Mouse (Mus musculus): ENCODE measurements around the gene Elmsan1. TPM values are rescaled to one million over a fixed set of nuclear protein-coding genes. Genes with fewer than 3 reads are reported as not detected.

Gene Elmsan1
- total and polyA plus RNA-seq, 3 experiments, result 2.2 to 14.3 (median 5.6) TPM

GRCm38 (mm10) chr12:84214495-84215175 lies 4.0 kb downstream of the Elmsan1 start:
- Histone ChIP-seq H3K4me1 (ENCODE audit: control insufficient read depth in 1 of 2, insufficient read depth in 2 of 2) (peaks cover 18 to 43% of the 10 kb centered on the region in 2 experiments), H3K4me2 (ENCODE audit: insufficient read depth, low read depth, poor library complexity, severe bottlenecking) (no peak overlapping the region), H3K27ac (ENCODE audit: insufficient read depth, low read depth) (no peak overlapping the region), H3K4me3 (replicated peaks in 1 of 3; ENCODE audit: low read depth in 2 of 3, low read length in 2 of 3, poor library complexity in 1 of 3) (no peak overlapping the region), H3K27me3 (replicated peaks) (no peaks in the 10 kb centered on the region), H3K9me3 (replicated peaks; ENCODE audit: low read length) (peaks cover 6% of the 10 kb centered on the region), H3K36me3 (replicated peaks in 1 of 2; ENCODE audit: control insufficient read depth in 1 of 2, insufficient read depth in 1 of 2, low read length in 1 of 2) (peaks cover 4 to 48% of the 10 kb centered on the region in 2 experiments), H3K9ac (ENCODE audit: insufficient read depth, low read depth) (no peak overlapping the region), H3K79me2 (replicated peaks; ENCODE audit: control insufficient read depth, extremely low read depth, insufficient read depth, poor library complexity, severe bottlenecking) (peaks cover 4% of the 10 kb centered on the region; the same call in 1 of the 2 replicates)
- TF ChIP-seq POLR2AphosphoS2 (IDR thresholded peaks at IDR 0.05; ENCODE audit: low read depth, low read length) (no peak), TCF12 (IDR thresholded peaks at IDR 0.05; ENCODE audit: low read depth, low read length) (no peak), ELF1 (IDR thresholded peaks at IDR 0.05; ENCODE audit: low read depth, low read length) (no peak), NRF1 (IDR thresholded peaks at IDR 0.05; ENCODE audit: low read depth, low read length) (no peak), MEF2A (IDR thresholded peaks at IDR 0.05; ENCODE audit: borderline replicate concordance, low read depth, low read length) (no peak), CTCF (conservative IDR thresholded peaks at IDR 0.05 in 1 of 2, IDR thresholded peaks at IDR 0.05 in 1 of 2; ENCODE audit: low read depth in 2 of 2, low read length in 2 of 2) (no peak), JUND (conservative IDR thresholded peaks at IDR 0.05; ENCODE audit: low read depth, low read length) (no peak), MXI1 (IDR thresholded peaks at IDR 0.05; ENCODE audit: low read depth, low read length) (no peak), SMC3 (IDR thresholded peaks at IDR 0.05; ENCODE audit: low read depth, low read length) (no peak), TBP (conservative IDR thresholded peaks at IDR 0.05; ENCODE audit: low read depth, low read length) (no peak), MAFK (IDR thresholded peaks at IDR 0.05; ENCODE audit: insufficient replicate concordance, low read length) (no peak), EP300 (IDR thresholded peaks at IDR 0.05; ENCODE audit: low read length) (no peak), JUN (IDR thresholded peaks at IDR 0.05; ENCODE audit: insufficient read depth, low read depth, low read length) (no peak), E2F4 (IDR thresholded peaks at IDR 0.05; ENCODE audit: insufficient replicate concordance, low read depth, low read length) (no peak), ZMIZ1 (IDR thresholded peaks at IDR 0.05; ENCODE audit: low read depth, low read length) (no peak), USF2 (conservative IDR thresholded peaks at IDR 0.05; ENCODE audit: low read depth, low read length) (no peak)
- no peak for DNase-seq (ENCODE audit: extremely low read depth)
- in situ Hi-C loops (cut with MboI; ENCODE audit: low pct_ligation_motif_present, low pct_unique_long_range_greater_than_20kb, low sequenced_read_pairs), result no loop called here
- dilution Hi-C loops (cut with MboI; ENCODE audit: extremely low pct_ligation_motif_present, extremely low pct_unique_long_range_greater_than_20kb, low sequenced_read_pairs), result no loop called here

- no peaks in the 10 kb centered on the region for H3K27me3 ChIP-seq (replicated peaks)
- no peak overlapping the region for H3K9ac ChIP-seq (ENCODE audit: insufficient read depth, low read depth)
- in situ Hi-C loops (cut with MboI; ENCODE audit: low pct_ligation_motif_present, low pct_unique_long_range_greater_than_20kb, low sequenced_read_pairs), result no loop called here
- no peak overlapping the region for H3K27ac ChIP-seq (ENCODE audit: insufficient read depth, low read depth)
- no peak for TF ChIP-seq RAD21 (IDR thresholded peaks at IDR 0.05; ENCODE audit: low read depth, low read length)
- TF ChIP-seq USF1 (IDR thresholded peaks at IDR 0.05; ENCODE audit: low read depth, low read length), result no peak
- TF ChIP-seq TCF12 (IDR thresholded peaks at IDR 0.05; ENCODE audit: low read depth, low read length), result no peak
- TF ChIP-seq CTCF (conservative IDR thresholded peaks at IDR 0.05 in 1 of 2, IDR thresholded peaks at IDR 0.05 in 1 of 2; ENCODE audit: low read depth in 2 of 2, low read length in 2 of 2), result no peak
- no peak for TF ChIP-seq USF2 (conservative IDR thresholded peaks at IDR 0.05; ENCODE audit: low read depth, low read length)
- TF ChIP-seq NRF1 (IDR thresholded peaks at IDR 0.05; ENCODE audit: low read depth, low read length), result no peak
- TF ChIP-seq MYC (IDR thresholded peaks at IDR 0.05; ENCODE audit: low read depth, low read length), result no peak
- TF ChIP-seq POLR2A (IDR thresholded peaks at IDR 0.05; ENCODE audit: low read depth, low read length), result no peak
- no peak for TF ChIP-seq ZMIZ1 (IDR thresholded peaks at IDR 0.05; ENCODE audit: low read depth, low read length)
- TF ChIP-seq MAFK (IDR thresholded peaks at IDR 0.05; ENCODE audit: insufficient replicate concordance, low read length), result no peak
- no peak for TF ChIP-seq MAZ (IDR thresholded peaks at IDR 0.05; ENCODE audit: low read depth, low read length)
- no peak for TF ChIP-seq GABPA (IDR thresholded peaks at IDR 0.05; ENCODE audit: insufficient replicate concordance, low read depth, low read length)
- no peak for TF ChIP-seq BHLHE40 (IDR thresholded peaks at IDR 0.05; ENCODE audit: low read depth, low read length)
- no peak for TF ChIP-seq EP300 (IDR thresholded peaks at IDR 0.05; ENCODE audit: low read length)
- TF ChIP-seq NELFE (IDR thresholded peaks at IDR 0.05; ENCODE audit: low read depth, low read length), result no peak
- TF ChIP-seq RCOR1 (conservative IDR thresholded peaks at IDR 0.05; ENCODE audit: low read depth, low read length), result no peak
- TF ChIP-seq IRF4 (IDR thresholded peaks at IDR 0.05; ENCODE audit: low read depth, low read length), result no peak
- TF ChIP-seq TBP (conservative IDR thresholded peaks at IDR 0.05; ENCODE audit: low read depth, low read length), result no peak
- no peak for DNase-seq (ENCODE audit: extremely low read depth)
- H3K79me2 ChIP-seq (replicated peaks; ENCODE audit: control insufficient read depth, extremely low read depth, insufficient read depth, poor library complexity, severe bottlenecking), result peaks cover 4% of the 10 kb centered on the region; the same call in 1 of the 2 replicates
- dilution Hi-C loops (cut with MboI; ENCODE audit: extremely low pct_ligation_motif_present, extremely low pct_unique_long_range_greater_than_20kb, low sequenced_read_pairs), result no loop called here
- H3K4me3 ChIP-seq (replicated peaks in 1 of 3; ENCODE audit: low read depth in 2 of 3, low read length in 2 of 3, poor library complexity in 1 of 3), result no peak overlapping the region
- H3K4me2 ChIP-seq (ENCODE audit: insufficient read depth, low read depth, poor library complexity, severe bottlenecking), result no peak overlapping the region
- peaks cover 18 to 50% of the 10 kb centered on the region in 2 experiments for H3K4me1 ChIP-seq (ENCODE audit: control insufficient read depth in 1 of 2, insufficient read depth in 2 of 2)
- H3K36me3 ChIP-seq (replicated peaks in 1 of 2; ENCODE audit: control insufficient read depth in 1 of 2, insufficient read depth in 1 of 2, low read length in 1 of 2), result peaks cover 4 to 68% of the 10 kb centered on the region in 2 experiments
- peaks cover 6% of the 10 kb centered on the region for H3K9me3 ChIP-seq (replicated peaks; ENCODE audit: low read length)
Observed at GRCm38 (mm10) chr12:84212297-84212696, 6.4 kb downstream of the Elmsan1 start.
